Mouse (Mus musculus) spleen, adult 2 months (tissue): Measurements from ENCODE around the gene Spata33. TPM values are rescaled to one million over a fixed set of nuclear protein-coding genes. Genes with fewer than 3 reads are reported as not detected.
"Not testable (repeated sequence)": the region's sequence is repeated elsewhere in the genome, so short reads cannot be mapped to it uniquely, and the experiment has no call there.

ENCODE experiments used
- DNase-seq, 2 experiments: peaks; one replicate each; pipeline versions ENCODE4 v3.0.0 to v3.0.0-alpha.2; 2012 to 2021; ENCODE audit warnings: low spot score in 2 of 2, low read depth in 1 of 2
- H3K27ac ChIP-seq: fragments of 200-500 bp; 2 replicates; pipeline ENCODE4 v1.5.1; 2012; ENCODE audit warnings: low read length, inconsistent platforms; ENCODE audit not compliant: insufficient read depth
- H3K27me3 ChIP-seq: fragments of 200-500 bp; 2 replicates; pipeline ENCODE4 v1.6.1; 2012; ENCODE audit warnings: mild to moderate bottlenecking, moderate library complexity, low read length, inconsistent platforms; ENCODE audit not compliant: control insufficient read depth, insufficient read depth
- H3K36me3 ChIP-seq: fragments of 200-500 bp; 2 replicates; pipeline ENCODE4 v1.6.1; 2012; ENCODE audit warnings: mild to moderate bottlenecking, low read length, inconsistent platforms; ENCODE audit not compliant: control insufficient read depth, insufficient read depth
- H3K4me1 ChIP-seq: fragments of 200-500 bp; 2 replicates; pipeline ENCODE4 v1.6.1; 2011; ENCODE audit warnings: inconsistent platforms; ENCODE audit not compliant: control insufficient read depth, insufficient read depth, insufficient read length
- H3K4me3 ChIP-seq: fragments of 200-500 bp; 2 replicates; pipeline ENCODE4 v1.5.1; 2011; ENCODE audit warnings: mild to moderate bottlenecking, inconsistent platforms; ENCODE audit not compliant: insufficient read depth, insufficient read length; ENCODE audit errors: extremely low read depth
- CTCF ChIP-seq: fragments of 200-500 bp; IDR thresholded peaks from 2 replicates; pipeline ENCODE4 v1.5.1; 2011; ENCODE audit warnings: mild to moderate bottlenecking, inconsistent platforms; ENCODE audit not compliant: insufficient read depth, insufficient read length, insufficient replicate concordance; ENCODE audit errors: extremely low read depth
- POLR2A ChIP-seq: fragments of 200-500 bp; IDR thresholded peaks from 2 replicates; pipeline ENCODE4 v1.6.1; 2011; ENCODE audit warnings: low read depth, low read length, inconsistent platforms
- WGBS: fragments of 180-500 bp; shearing (Covaris S2); methylation state at CpG from one replicate; pipeline ENCODE4 v1.1.7; 2018; 5-methylcytosine and 5-hydroxymethylcytosine counted together
- polyA plus RNA-seq: library from polyadenylated mRNA; depleted of rRNA; stranded (reverse); fragments of >200 nt; gene quantifications from 2 replicates; pipeline ENCODE4 v1.2.3, GENCODE M21; 2012

The Spata33 gene
- polyA plus RNA-seq, 1 experiment = 0.42 TPM

DNA sequence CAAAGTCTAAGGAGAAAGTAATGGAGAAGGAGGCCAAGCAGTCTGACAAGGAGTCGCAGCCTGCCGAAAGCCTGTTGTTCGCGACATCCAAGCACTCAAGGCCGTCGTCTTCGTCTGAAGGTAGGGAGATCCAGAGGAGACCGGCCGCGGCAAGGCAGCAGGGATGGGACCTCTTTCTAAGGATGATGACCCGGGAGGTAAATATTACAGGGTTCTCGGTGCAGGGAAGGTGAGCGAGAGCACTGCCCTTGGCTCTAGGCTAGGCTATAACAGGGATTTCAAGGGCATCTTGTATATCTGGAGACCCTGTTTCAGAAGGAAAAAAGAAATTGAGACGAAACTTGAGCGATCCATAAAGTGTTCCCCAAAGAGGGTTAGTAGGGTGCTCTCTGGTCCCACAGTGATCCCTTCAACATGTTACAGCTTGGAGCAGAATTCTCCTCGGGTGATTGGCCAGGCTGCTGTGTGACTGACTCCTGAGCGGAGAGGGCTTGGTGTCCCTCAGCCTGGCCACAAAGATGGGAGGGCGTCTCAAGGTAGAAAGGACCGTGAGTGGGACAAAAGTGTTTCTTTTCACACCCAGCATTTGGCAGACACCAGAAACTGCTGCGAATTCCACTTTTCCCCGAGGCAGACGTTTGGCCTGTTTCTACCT is 613 bp downstream of the Spata33 start:
- Histone ChIP-seq H3K27ac (no peak overlapping the region), H3K4me1 (peaks cover 8% of the 10 kb centered on the region; the same call in 1 of the 2 replicates), H3K27me3 (no peaks in the 10 kb centered on the region), H3K36me3 (peaks cover 15% of the 10 kb centered on the region), H3K4me3 (peak overlapping the region; percentile 58)
- TF ChIP-seq CTCF = no peak
- TF ChIP-seq POLR2A = no peak
- 30% methylated on average over 22 of the region's 22 CpGs for WGBS
- DNase-seq = no peak

DNA sequence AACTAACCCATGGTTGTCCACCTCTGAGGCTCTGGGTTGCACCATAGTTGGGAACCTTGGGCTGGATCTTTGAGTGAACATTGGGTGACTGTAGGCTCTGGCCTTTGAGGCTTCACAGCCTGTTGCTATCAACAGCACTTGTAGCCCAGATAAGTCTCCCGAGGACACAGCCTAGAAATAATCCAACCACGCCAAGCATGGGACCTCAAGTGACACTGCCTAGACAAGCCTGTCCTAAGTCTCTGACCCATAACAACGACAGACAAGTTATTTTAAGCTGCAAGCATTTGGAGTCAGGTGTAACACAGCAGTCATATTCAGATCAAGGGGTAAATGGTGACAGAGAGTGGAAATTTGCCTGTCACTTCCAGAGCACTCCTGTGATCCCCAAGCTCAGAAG is 2.8 kb downstream of the Spata33 start:
- DNase-seq = no peak
- no peak overlapping the region for H3K4me3 ChIP-seq
- H3K36me3 ChIP-seq = no peaks in the 10 kb centered on the region
- no peak for TF ChIP-seq POLR2A
- TF ChIP-seq CTCF = no peak
- no peaks in the 10 kb centered on the region for H3K27me3 ChIP-seq
- peaks cover 8% of the 10 kb centered on the region; the same call in 1 of the 2 replicates for H3K4me1 ChIP-seq
- WGBS = 76% methylated on average over 3 of the region's 3 CpGs
- no peak overlapping the region for H3K27ac ChIP-seq

DNA sequence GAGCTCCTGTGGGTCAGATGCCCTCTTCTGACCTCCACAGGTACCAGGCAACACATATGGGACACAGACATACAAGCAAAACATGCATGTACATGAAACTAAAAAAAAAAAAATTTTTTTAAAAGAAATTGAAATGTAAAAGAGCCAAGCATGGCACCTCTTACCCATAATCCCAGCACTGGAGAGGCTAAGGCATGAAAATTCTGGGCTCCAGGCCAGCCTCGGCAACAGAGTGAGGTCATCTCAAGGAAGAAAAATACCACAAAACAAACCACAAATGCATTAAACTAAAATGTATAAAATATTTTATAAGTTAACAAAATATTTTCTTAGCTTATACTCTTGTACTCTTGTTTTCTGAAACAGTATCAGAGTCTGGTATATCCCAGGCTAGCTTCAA is 8.3 kb downstream of the Spata33 start:
- Histone ChIP-seq H3K27me3 (no peaks in the 10 kb centered on the region), H3K36me3 (no peaks in the 10 kb centered on the region), H3K27ac (no peak overlapping the region), H3K4me3 (no peak overlapping the region), H3K4me1 (peaks cover 4% of the 10 kb centered on the region; the same call in 1 of the 2 replicates)
- DNase-seq = no peak
- WGBS = 21% methylated on average over 1 of the region's 1 CpGs
- TF ChIP-seq CTCF (no peak), POLR2A (no peak)

DNA sequence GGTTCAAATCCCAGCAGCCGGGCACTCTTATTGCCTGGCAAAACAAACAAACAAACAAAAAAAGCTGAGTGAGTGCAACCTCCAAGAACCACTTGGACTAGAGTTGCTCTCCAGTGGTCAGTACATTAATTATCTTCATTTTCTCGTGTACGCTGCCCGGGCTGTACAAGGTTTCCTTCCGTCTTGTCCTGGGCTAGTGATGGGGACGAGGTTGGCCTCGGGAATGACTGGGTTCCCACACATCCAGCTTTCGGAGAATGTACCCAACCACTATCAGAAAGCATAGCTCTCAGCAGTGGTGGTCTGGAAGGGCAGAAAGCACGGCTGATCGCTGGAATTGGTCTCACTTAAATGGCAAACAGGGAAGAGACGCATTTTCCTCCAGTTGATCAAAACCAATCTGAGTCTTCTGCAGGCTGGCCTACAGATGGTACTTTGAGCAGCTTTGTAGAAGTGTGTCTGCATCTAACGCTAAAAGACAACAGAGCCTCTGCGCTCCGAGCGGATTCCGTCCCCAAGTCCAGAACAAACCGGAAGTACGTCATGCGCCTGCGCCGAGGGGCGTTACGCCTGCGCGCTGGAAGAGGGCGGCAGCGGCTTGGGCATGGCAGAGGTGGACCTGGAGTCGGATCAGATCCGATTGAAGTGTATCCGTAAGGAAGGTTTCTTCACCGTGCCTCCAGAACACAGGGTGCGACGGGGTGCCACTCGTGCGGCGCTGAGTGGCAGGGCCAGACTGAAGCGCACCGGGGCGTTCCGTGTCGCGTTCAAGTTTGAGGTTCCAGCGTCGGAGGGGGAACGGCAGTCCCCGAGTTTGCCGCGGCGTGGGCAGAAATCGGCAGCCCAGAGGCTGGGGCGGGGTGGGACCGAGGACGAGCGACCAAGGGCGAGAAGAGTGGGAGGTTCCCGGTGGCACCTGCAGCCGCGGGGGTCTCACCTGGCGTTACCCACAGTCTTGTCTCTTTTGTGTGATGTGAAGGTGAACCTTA is 11.9 kb downstream of the Spata33 start, which contains the start of gene Cdk10:
Cdk10 (plus strand) TSS at position 565 of the 989 bp plus-strand sequence.
- H3K4me1 ChIP-seq = peaks cover 4% of the 10 kb centered on the region; the same call in 1 of the 2 replicates
- DNase-seq = peak; percentile 74 to 91
- 0 out of 2 replicates have a peak, but pooled peaks cover 2% of the 10 kb centered on the region for H3K36me3 ChIP-seq
- WGBS = 2% methylated on average over 59 of the region's 59 CpGs
- H3K4me3 ChIP-seq = peak within 1 kb of the TSS; percentile 80
- no peaks in the 10 kb centered on the region for H3K27me3 ChIP-seq
- peak; percentile 90 for TF ChIP-seq POLR2A
- no peak for TF ChIP-seq CTCF
- H3K27ac ChIP-seq = peak within 1 kb of the TSS; percentile 44

DNA sequence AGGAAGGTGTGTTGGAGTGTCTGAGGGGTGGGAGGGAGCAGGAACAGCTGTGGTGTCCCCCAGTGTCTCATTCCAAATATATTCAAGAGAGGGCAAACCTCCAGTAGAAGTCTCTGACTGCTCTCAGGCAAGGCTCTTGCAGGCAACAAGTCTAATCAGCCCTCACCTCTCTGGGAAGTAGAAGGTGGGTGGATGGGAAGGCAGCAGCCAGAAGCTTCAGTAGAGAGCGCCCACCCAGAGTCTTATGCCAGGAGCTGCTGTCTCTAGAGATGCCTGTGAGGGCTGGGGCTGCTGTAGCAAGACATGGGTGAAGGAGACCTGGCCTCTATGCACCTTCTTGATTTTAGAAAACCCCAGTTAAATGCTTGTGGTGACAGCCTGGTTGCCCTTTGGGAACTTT is 15.8 kb downstream of the Spata33 start:
- no peaks in the 10 kb centered on the region for H3K27me3 ChIP-seq
- no peak for DNase-seq
- 0 out of 2 replicates have a peak, but pooled peaks cover 2% of the 10 kb centered on the region for H3K36me3 ChIP-seq
- TF ChIP-seq POLR2A (no peak), CTCF (no peak)
- no peak overlapping the region for H3K27ac ChIP-seq
- no peak overlapping the region for H3K4me3 ChIP-seq
- H3K4me1 ChIP-seq = peaks cover 4% of the 10 kb centered on the region; the same call in 1 of the 2 replicates
- 95% methylated on average over 1 of the region's 1 CpGs for WGBS

DNA sequence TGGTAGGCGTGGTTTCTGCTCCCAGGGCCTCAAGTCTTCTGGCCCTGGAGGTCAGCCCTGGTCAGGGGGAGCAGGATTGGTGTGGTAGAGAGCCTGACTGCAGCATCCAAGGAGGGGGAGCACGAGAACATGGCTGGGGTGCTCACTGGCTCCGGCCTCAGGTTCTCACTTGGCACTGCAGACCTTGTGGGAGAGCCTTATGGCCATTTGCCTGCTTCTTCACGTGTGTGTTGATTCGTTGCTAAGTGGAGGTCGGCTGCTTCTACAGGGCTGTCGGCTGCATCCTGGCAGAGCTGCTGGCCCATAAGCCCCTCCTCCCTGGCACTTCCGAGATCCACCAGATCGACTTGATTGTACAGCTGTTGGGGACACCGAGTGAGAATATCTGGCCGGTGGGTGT is 17.7 kb downstream of the Spata33 start:
- 85% methylated on average over 11 of the region's 11 CpGs for WGBS
- H3K27me3 ChIP-seq, H3K4me3 ChIP-seq, H3K36me3 ChIP-seq, H3K27ac ChIP-seq, DNase-seq, H3K4me1 ChIP-seq: not testable (repeated sequence)
